Mouse (Mus musculus) gastrocnemius, postnatal 14 days (tissue): ENCODE measurements around the gene Slc25a34. TPM values are rescaled to one million over a fixed set of nuclear protein-coding genes. Genes with fewer than 3 reads are reported as not detected.

Experiments used
- DNase-seq: peaks from one replicate; pipeline ENCODE4 v3.0.0; 2021; ENCODE audit warnings: mixed read lengths
- intact Hi-C: fragments of 180-260 bp; cut with DNase I; formaldehyde crosslinking; loops from one replicate; pipeline ENCODE4 v1.15.1; 2025; ENCODE audit warnings: low total_unique reads
- long read RNA-seq, 2 experiments: library from polyadenylated mRNA; stranded (forward); transcript quantifications; one replicate each; pipeline ENCODE4 v2.0.0; 2021
- total RNA-seq, 2 experiments: library from RNA; stranded (reverse); gene quantifications; 2 replicates each; pipeline ENCODE4 v1.2.3; 2021

Gene Slc25a34
- 10 to 100 TPM in 1 of 2 experiments, 1 to 10 TPM in 1; 9.0 to 17.7 TPM for total RNA-seq
- long read RNA-seq, experiment 1, partial matches to known transcripts: 0 of 2 reads
- long read RNA-seq, experiment 1, other reads (novel, unspliced or antisense): 2 of 2 reads
- long read RNA-seq, experiment 2, partial matches to known transcripts: 0 of 3 reads
- long read RNA-seq, experiment 2, other reads (novel, unspliced or antisense): 2 of 3 reads

DNA sequence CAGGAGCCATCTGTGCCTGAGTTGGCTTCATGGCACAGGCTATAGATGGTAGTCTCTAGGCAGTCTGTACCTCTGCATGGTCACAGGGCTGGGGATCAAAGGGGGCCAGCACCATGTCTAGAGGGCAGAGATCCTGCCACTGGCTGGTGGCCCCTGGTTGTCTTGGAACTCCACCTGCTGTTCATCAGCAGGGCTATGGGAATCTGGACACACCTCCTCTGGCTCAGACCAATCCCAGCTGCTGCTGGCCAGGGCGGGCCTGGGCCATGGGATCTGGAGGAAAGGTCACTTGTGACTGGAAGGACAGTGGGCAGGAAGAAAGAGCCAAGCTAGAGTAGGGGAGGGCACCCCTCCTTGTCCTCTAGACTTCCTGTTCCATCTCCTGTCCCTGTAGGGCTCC, at the start of gene Slc25a34:
Slc25a34 (minus strand) TSS at position 156 of the 400 bp plus-strand sequence.
- intact Hi-C loops: loop anchor here (10.0 kb wide), 1 partner anchor 51 kb away; no protein-coding TSS in a partner anchor
- DNase-seq: peak; percentile 81

DNA sequence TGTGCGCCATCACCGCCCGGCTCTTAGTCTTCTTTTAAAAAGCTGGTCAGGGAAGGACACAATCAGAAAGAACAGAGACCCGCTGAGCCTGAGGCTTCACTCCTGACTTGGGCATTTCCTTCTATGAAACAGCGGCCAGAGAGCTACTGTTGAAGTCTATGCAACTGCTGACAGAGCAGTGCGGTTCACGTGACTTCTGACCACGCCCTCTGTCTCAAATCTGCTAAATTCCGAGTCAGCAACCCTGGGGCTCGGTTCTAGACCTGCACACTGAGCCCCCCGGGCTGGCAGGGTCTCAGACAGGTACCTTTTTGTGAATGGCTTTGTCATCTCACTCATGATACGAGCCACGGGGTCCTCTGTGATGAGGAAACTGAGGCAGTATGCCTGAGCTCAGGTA, 48.7 kb upstream of the Slc25a34 start:
- intact Hi-C loops: loop anchor here (10.0 kb wide), 1 partner anchor 48 kb away; the partner anchor contains the start of gene Slc25a34

DNA sequence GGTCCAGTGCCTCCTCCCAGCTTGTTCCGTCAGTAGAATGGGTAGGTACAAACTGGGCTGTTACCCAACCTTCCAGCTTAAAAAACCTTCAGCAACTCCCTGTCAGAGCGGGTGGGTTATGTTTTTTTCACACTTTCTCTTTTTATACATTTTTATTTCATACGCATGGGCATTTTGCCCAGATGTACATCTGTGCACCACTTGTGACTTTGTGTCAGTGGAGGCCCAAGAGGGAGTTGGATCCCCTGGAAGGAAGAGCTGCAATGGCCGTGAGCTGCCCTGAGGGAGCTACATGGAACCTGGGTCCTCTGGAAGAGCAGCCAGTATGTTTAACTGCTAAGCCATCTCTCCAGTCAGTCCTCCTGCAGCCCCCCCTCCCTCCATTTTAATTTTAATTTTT, 47.8 kb upstream of the Slc25a34 start:
- no peak for DNase-seq
- intact Hi-C loops: loop anchor here (10.0 kb wide), 1 partner anchor 47 kb away; the partner anchor contains the start of gene Slc25a34

More for the DNA sequence above, 48.7 kb upstream of the Slc25a34 start:
- no peak for DNase-seq

DNA sequence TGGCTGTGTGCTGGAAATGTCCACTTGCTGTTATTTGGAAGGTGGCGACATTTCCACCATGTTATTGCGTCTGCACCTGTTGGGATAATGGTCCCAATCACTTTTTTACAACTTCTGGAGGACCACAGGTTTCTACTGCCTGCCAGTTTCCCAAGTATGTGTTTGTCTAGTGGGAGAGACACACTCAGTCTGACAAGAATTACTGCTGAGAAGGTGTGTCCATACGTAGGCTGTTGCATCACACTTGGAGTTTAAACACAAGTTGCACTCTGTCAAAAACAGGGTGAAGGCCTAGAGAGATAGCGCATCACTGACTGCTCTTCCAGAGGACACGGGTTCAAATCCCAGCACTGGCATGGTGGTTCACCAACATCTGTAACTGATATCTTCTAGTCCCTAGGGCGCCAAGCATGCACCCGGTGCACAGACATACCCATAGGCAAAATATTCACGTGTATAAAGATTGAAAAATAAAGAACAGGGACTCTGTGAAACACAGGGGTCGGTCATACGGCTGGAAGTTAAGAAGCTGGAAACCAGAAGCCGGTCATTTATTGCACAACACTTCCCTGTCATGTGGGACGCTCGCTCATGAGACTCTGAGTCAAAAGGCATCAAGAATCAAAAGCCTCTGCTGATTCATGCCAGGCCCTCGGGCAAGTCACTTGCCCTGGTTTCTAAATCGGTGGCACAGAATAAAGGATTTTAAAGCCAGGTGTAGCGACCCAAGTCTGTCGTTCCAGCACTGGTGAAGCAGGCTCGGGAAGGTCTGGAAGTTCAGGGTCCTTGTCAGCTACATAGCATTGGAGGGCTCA, 46.5 kb upstream of the Slc25a34 start:
- intact Hi-C loops: loop anchor here (10.0 kb wide), 1 partner anchor 45 kb away; the partner anchor contains the start of gene Slc25a34
- no peak for DNase-seq

DNA sequence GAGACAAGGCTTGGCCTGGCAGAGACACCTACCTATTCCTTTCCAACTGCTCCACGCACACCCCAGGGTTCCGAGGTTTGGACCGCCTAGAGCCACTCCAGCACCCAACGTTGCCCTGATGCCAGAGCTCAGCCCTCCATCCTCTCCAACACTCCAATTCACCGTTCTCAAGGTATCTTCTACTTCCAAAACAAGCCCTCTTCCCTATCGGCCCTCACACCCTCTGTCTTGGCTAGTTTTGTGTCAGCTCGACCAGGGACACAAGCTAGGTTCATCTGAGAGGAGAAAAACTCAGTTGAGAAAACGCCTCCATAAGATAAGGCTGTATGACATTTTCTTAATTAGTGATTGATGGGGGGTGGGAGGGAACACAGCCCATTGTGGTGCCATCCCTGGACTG, 41.2 kb upstream of the Slc25a34 start, which contains the start of gene Plekhm2:
Plekhm2 (minus strand) TSS at position 101 of the 400 bp plus-strand sequence.
- no peak for DNase-seq
- intact Hi-C loops: no loop called here

DNA sequence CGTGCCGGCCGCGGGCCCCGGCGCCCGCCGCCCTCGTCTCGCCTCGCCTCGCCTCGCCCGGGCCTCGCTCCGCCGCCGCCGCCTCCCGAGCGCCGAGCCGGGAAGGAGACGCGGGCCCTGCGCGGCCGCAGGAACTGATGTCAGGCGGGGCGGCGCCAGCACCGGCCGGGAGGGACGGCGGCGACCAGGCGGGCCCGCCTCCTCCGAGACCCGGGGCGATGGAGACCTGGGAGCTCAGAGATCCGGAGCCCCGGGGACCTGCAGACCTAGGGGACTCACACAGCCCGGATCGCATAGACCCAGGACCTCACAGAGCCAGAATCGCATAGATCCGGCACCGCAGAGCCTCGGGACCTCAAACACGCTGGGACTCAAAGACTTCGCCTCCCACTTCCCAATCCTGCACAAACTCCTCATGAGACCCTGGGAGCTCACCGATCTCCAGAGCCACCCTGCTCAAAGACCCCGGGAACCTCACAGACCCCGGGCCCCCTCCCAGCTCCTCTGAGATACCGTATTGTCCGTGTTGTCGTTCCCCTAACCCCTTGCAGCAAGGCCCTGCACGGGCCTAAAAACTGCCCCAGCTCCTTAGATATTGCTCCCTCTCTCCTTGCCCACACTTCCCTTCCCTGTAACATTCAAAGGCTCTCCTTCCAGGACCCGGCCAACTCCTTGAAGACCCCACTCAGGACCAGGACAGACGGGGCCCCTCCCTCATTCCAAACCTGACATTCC, 40.6 kb upstream of the Slc25a34 start:
- intact Hi-C loops: no loop called here
- peak; percentile 83 for DNase-seq

DNA sequence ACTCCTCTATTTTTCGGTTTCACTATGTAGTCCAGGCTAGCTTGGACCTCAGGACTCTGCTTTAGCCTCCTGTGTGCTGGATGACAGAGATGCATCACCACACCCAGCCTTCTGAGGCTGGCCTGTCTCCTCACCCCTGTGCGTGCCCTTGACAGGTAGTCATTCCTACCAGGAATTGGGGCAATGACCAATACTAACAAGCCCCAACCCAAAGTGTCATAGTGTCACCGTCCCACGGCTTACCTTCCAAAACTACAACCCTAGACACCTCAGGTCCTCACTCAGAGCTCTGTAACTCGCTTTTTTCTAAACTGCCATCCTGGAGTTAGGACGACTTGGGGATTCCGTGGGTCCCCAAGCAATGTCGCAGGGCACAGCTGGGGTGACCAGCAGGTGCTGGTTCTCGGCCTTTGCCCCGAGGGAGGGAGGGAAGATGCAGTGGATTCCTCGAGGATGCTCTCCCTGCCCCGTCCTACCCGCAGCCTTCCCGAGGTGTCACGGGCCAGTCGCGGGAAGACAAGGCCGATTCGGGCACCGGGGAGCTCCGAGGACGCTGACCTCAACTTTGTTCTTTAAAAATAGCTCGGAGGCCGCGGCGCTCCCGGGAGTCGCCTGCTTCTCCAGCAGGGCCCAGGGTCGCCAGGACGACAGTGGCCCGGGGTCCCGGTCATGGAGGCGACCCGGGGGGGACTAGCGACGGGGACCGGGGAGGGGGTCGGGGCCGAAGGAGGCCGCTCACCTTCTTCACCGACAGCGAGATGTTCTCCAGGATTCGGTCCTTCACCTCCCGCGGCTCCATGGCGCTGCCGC, 39.7 kb upstream of the Slc25a34 start:
- intact Hi-C loops: no loop called here
- peak; percentile 42 for DNase-seq

DNA sequence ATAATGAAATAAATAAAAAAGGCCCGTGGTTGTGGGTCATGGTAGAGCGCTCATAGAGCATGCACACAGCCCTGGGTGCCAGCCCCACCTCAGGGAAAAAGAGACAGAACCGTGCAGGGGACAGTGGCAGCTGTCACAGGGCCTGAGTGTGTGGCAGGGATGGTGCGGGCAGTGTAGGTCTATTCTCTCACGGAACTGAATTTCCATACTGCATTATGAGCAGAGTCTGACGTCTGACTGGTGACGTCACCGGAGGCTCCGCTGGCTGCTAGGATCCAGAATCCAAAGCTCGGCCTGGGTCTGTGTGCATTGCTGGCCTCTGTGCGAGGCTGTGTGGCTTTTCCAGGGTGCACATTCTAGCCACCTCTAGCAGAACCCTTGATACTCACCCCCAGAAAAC, 37.3 kb upstream of the Slc25a34 start:
- no peak for DNase-seq
- intact Hi-C loops: no loop called here

DNA sequence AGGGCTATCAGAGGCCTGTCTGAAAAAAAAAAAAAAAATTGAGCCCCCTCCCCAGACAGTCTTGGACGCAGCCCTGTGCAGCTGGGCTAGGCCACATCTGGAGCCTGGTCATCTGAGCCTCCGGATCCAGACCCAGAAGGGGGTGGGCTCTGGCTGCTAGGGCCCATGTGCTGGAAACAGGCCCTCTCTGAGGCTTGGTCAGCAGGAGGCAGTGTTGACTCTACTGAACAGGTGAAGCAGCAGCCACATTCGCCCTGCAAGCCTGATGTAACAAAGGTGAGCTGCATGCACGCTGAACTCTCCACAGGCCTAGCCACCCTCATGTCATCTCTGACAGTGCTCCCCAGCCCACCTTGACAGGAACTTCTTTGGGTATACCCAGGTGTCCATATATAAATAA, 36.1 kb upstream of the Slc25a34 start:
- intact Hi-C loops: no loop called here
- DNase-seq: peak; percentile 45

DNA sequence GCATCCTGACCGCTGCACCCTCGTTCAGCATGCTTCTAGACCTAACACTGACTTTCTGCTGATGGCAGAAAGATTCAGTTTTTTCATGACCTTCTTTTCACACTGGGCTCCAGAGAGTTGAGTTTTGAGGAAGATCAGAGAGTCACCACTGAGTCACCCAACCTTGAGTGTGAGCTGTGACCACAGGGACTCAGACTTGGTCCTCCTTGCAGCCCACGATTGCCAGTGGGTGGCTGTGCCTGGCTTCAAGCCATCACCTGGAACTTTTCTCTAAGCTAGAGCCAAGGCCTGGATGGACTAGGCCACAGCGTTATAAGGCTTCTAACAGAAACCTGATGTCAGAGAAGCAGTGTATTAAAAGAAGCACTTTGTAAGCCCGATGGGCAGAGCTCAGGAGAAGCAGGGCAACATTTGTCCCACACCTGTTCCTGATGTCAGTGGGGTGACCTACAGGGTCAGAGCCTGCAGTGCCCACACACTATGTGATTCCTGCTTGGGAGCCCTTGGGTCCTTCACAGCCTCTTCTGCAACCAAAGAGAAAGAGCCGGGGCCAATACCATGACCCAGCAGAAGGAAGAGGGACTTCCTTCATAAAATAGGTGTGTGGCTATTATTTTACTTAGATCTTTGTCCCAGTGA, 35.3 kb upstream of the Slc25a34 start:
- intact Hi-C loops: no loop called here
- DNase-seq: no peak

DNA sequence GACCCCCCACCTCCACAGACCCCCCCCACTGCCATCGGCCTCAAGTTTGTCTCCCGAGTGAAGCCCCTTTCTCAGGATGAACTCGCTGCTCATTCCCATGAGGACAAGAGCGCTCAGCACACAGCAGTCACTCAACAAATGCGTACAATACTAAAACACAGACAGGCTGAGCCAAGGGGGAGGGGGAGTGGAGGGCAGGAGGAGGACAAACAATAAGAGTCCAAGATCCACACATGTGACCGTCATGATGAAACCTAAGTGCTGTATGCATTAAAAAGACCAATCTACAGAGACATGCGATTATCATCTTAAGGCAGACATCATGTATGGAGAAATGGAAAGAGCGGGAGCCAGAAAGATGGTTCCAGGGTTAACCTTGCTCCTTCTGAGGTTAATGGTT, 33.3 kb upstream of the Slc25a34 start:
- no peak for DNase-seq
- intact Hi-C loops: no loop called here

DNA sequence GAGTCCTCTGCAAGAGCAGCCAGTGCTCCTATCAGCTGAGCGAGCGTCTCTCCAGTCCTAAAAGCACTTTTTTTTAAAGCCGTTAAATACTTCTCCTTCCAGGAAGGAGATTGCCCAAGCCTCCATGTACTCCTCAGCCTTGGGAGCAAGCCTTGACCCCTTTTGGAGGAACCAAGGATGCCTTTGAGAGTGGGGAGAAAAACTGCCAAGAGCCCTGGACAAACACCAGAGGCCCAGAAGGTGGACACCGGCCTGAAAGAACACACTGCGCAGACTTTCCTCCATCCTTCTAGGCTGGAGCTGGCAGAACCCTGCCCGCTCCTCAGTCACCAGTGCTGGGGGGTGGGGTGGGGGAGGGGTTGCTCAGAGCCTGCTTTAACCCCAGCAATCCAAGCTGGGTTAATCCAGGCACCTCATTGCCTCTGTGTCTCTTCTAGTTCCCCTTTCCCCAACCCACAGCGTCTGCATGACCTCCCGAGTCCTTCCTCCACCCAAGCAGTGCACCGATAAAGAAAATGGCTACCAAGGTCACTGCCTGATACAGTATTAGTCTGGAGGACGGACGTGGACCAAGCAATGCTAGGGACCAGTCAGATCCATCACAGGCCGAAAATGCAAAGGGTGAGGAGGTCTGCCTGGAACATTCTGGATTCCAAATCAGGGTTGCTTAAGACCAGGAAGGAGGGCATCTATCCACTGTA, 32.4 kb upstream of the Slc25a34 start:
- intact Hi-C loops: no loop called here
- DNase-seq: no peak

DNA sequence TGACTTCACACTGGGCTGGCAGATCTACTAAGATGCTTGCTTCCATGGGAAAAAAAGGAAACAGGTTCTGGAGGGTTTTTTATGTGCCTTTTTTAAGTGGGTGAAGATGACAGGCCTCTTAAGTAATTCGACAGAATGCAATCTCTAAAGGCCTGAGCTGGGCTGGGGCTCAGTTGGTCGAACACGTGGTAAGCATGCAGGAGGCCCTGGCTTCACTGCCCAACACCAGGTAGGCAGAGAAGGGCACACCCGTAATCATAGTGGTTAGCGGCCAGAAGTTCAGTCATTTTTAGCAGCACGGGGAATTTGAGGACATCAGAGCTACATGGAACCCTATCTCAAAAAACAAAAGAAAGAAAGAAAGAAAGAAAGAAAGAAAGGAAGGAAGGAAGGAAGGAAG, 30.9 kb upstream of the Slc25a34 start:
- intact Hi-C loops: no loop called here
- DNase-seq: no peak

DNA sequence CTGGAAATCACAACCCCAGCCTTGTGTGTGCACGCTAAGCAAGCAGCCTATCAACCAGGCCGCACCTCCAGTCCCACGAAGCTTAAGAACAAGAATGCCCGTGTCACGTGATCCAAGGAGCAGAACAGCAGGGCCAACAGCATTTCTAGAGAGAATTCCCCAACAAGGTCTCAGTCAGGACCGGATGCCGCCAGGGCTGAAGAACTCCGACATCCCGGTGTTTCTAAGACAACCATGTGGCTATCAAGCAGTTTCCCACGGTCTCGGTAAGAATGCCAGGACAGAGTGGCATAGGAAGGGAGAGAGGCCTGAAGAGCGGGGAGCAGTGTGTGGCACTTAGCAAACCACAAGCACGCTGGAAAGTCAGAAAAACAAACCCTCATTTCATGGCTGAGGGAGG, 30.2 kb upstream of the Slc25a34 start:
- intact Hi-C loops: no loop called here
- no peak for DNase-seq

DNA sequence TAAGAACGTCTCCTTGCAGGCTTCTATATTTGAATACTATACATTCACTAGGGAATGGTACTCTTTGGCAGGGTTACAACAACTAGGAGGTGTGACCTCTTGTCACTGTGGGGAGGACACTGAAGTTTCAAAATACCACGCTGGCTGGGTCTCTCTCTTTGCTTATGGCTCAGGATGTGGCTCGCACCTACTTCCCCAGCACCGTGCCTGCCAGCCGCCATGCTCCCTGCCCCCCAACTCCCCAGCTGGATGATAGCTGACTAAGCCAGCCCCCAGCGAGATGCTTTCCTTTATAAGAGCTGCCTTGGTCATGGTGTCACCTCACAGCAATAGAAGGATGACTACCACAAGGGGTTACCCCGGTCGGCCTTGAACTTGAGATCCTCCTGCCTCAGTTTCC, 29.4 kb upstream of the Slc25a34 start:
- intact Hi-C loops: no loop called here
- no peak for DNase-seq

DNA sequence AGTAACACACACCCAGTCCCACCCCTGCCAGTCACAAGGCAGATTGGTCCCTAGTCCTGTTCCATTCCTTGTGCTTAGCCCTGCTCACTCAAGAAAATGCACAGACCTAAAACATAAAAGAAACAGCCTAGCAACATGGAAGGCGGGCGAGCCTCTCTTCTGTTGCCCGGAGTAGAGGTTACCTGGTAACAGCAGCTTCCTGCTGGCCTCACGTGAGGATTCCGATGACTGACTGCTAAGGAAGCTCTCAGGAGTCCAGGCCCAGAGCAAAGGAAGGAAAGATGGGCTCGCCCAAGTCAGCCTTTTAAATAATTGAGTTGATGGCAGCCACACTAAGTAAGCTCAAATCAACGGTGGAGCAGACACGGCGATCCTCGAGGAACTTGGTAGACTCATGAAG, 28.3 kb upstream of the Slc25a34 start:
- intact Hi-C loops: no loop called here
- DNase-seq: no peak

DNA sequence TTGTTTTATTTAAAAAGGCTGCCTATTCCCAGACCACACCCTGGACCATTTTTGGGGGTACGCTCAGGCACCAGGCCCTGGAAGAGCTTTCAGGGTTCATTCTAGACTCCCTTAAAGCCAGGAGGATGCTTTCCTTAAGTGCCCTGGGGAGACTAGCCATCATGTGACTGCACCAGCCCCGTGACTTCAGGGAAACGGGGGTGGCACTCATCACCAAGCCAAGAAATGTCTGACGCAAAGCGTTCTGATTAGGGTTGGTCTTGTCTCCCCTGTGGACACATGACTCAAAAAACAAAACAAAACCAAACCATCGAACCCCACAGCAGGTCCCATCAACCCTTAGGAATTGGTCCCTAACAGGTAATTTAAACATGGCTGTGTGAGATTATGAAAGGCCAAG, 27.7 kb upstream of the Slc25a34 start:
- no peak for DNase-seq
- intact Hi-C loops: no loop called here

DNA sequence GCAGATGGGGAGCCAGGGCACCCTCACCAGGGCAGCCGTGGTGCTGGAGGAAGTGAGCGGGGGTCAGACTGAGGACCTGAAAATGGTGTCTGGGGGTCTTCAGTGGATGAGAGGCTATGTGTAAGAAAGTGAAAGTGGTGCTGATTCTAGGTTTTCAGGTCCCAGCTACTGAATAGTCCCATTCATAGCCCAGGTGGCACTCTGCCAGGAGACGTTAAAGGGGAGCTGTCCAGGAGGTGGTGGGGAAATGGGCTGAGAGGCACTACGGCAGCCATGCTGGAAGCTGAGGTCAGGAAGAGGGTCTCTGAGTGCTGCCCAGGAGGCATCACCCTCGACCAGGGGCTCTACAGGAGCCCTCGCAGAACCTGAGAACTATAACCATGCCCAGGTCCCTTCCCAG, 25.6 kb upstream of the Slc25a34 start:
- intact Hi-C loops: no loop called here
- no peak for DNase-seq
